Mouse (Mus musculus) heart, adult 2 months (tissue): ENCODE measurements around the gene Nlk. TPM values are rescaled to one million over a fixed set of nuclear protein-coding genes. Genes with fewer than 3 reads are reported as not detected.
A peak's percentile ranks its signal among the peaks of the same experiment; 100 is the strongest.

Source experiments
- DNase-seq, 2 experiments: peaks; one replicate each; pipeline ENCODE4 v3.0.0; 2021
- H3K27ac ChIP-seq: fragments of 200-600 bp; 2 replicates; pipeline ENCODE4 v1.8.1; 2022
- H3K27me3 ChIP-seq: fragments of 200-500 bp; 2 replicates; pipeline ENCODE4 v1.6.1; 2012; ENCODE audit warnings: mild to moderate bottlenecking, low read length, inconsistent platforms, mixed read lengths; ENCODE audit not compliant: control insufficient read depth, insufficient read depth
- H3K36me3 ChIP-seq: fragments of 200-500 bp; 2 replicates; pipeline ENCODE4 v1.6.1; 2012; ENCODE audit warnings: low read length, inconsistent platforms; ENCODE audit not compliant: control insufficient read depth, insufficient read depth
- H3K4me1 ChIP-seq: fragments of 200-500 bp; 2 replicates; pipeline ENCODE4 v1.6.1; 2011; ENCODE audit warnings: low read length; ENCODE audit not compliant: control insufficient read depth, insufficient read depth
- H3K4me3 ChIP-seq: fragments of 200-600 bp; 2 replicates; pipeline ENCODE4 v1.8.1; 2022
- H3K79me2 ChIP-seq: fragments of 200-500 bp; replicated peaks from 2 replicates; pipeline ENCODE4 v1.6.1; 2012; ENCODE audit warnings: mild to moderate bottlenecking, inconsistent platforms, low read length, moderate library complexity, mixed read lengths; ENCODE audit not compliant: control insufficient read depth, insufficient read depth
- H3K9ac ChIP-seq: fragments of 200-500 bp; 2 replicates; pipeline ENCODE4 v1.6.1; 2012; ENCODE audit warnings: low read depth, mild to moderate bottlenecking, control low read depth, inconsistent platforms, low read length, mixed read lengths
- CTCF ChIP-seq: fragments of 200-600 bp; IDR thresholded peaks from 2 replicates; pipeline ENCODE4 v1.8.1; 2022; ENCODE audit warnings: antibody characterized with exemption, mild to moderate bottlenecking, moderate library complexity
- EP300 ChIP-seq: fragments of 200-500 bp; IDR thresholded peaks from 2 replicates; pipeline ENCODE4 v1.6.1; 2011; ENCODE audit warnings: low read depth, low read length, control low read depth; ENCODE audit not compliant: insufficient read depth
- POLR2A ChIP-seq: fragments of 200-500 bp; IDR thresholded peaks from 2 replicates; pipeline ENCODE4 v1.6.1; 2011; ENCODE audit warnings: mild to moderate bottlenecking, low read depth, low read length, control low read depth; ENCODE audit not compliant: insufficient read depth
- WGBS: fragments of 180-500 bp; shearing (Covaris S2); methylation state at CpG from one replicate; pipeline ENCODE4 v1.1.7; 2018; 5-methylcytosine and 5-hydroxymethylcytosine counted together
- intact Hi-C: fragments of 180-260 bp; cut with DNase I; formaldehyde crosslinking; loops from one replicate; pipeline ENCODE4 v1.15.1; 2025
- polyA plus RNA-seq: library from polyadenylated mRNA; depleted of rRNA; stranded (reverse); fragments of >200 nt; gene quantifications from 2 replicates; pipeline ENCODE4 v1.2.3, GENCODE M21; 2012
- total RNA-seq, 2 experiments: library from RNA; stranded (reverse); gene quantifications; 2 replicates each; pipeline ENCODE4 v1.2.3; 2021

Gene Nlk
- total and polyA plus RNA-seq, 3 experiments, result 10.7 to 14.9 (median 13.0) TPM

DNA sequence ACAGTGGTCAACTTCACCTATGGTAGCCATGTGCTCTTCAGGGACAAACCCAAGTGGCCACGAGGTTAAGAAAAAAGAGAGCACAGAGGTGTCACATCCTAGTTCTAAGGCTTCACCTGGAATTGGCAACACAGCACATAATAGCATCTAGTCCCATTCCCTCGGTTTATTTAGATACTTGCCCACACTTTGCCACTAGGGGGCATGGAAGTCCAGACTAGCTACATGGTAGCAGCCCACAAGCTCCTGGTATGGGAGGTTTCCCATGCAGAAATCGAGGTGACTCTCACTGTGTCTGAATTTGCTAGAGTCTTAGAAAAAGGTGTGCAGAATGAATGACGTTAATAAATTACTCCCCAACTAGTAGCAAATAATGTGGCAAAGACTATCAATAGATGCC is 136.7 kb downstream of the Nlk start:
- Histone ChIP-seq H3K9ac (no peak overlapping the region), H3K4me3 (no peak overlapping the region), H3K36me3 (no peaks in the 10 kb centered on the region), H3K79me2 (no peaks in the 10 kb centered on the region), H3K27ac (no peak overlapping the region), H3K4me1 (peaks cover 2% of the 10 kb centered on the region), H3K27me3 (no peaks in the 10 kb centered on the region)
- DNase-seq, result peak; percentile 53 to 62
- 6% methylated on average over 4 of the region's 4 CpGs for WGBS
- TF ChIP-seq POLR2A (no peak), EP300 (peak; percentile 85), CTCF (peak; percentile 91)
- intact Hi-C loops, result loop anchor here (2.0 to 10.0 kb wide), 3 partner anchors 134 to 362 kb away; partner anchors contain the start of gene Nlk

DNA sequence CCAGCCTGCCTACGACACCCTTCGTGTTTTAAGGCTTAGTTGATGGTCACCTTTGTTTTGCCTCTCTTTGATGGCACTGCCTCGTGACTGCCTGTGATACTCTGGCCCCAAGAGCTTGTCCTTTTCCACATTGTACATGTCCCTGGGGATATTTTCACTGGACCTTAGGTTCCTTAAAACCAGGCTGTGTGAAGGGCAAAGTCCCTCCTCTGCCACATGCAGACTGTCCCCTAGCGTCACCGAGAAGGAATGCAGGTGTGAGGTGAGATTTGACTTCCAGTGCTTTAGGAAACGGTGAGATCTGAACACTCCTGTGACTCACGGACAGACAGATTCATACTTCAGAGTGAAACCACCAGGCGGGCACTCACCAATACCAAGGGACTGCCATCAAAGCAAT is 139.9 kb downstream of the Nlk start:
- no peak for TF ChIP-seq EP300
- TF ChIP-seq POLR2A, result no peak
- peak; percentile 50 for TF ChIP-seq CTCF
- Histone ChIP-seq H3K4me3 (no peak overlapping the region), H3K79me2 (no peaks in the 10 kb centered on the region), H3K4me1 (peaks cover 2% of the 10 kb centered on the region), H3K9ac (no peak overlapping the region), H3K27me3 (no peaks in the 10 kb centered on the region), H3K27ac (no peak overlapping the region), H3K36me3 (no peaks in the 10 kb centered on the region)
- 66% methylated on average over 8 of the region's 8 CpGs for WGBS
- intact Hi-C loops, result loop anchor here (10.0 kb wide), 1 partner anchor 398 kb away; no protein-coding TSS in a partner anchor
- no peak for DNase-seq

DNA sequence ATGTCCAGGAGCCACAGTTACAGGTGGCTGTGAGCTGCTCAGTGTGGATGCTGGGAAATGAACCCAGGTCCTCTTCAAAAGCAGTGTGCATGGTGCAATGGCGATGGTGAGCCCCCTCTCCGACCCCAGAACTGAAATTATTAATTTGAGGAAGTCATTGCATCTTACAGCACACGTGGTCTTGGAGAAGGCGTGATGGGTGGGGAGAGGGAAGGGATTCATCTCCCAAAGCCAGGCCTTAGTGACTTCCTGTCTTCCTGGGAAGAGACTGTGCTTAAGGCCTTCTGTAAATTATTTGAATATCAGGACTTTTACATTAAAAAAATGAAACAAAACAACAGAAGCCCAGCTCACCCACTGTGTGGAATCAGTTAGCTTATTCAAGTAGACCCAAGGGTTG is 141.1 kb downstream of the Nlk start:
- H3K27ac ChIP-seq, result no peak overlapping the region
- no peak for TF ChIP-seq POLR2A
- no peak for TF ChIP-seq CTCF
- TF ChIP-seq EP300, result no peak
- H3K27me3 ChIP-seq, result no peaks in the 10 kb centered on the region
- 68% methylated on average over 4 of the region's 4 CpGs for WGBS
- no peak overlapping the region for H3K9ac ChIP-seq
- no peaks in the 10 kb centered on the region for H3K79me2 ChIP-seq
- intact Hi-C loops, result loop anchor here (10.0 kb wide), 1 partner anchor 399 kb away; no protein-coding TSS in a partner anchor
- DNase-seq, result no peak
- H3K4me3 ChIP-seq, result no peak overlapping the region
- no peaks in the 10 kb centered on the region for H3K36me3 ChIP-seq
- H3K4me1 ChIP-seq, result peaks cover 2% of the 10 kb centered on the region

DNA sequence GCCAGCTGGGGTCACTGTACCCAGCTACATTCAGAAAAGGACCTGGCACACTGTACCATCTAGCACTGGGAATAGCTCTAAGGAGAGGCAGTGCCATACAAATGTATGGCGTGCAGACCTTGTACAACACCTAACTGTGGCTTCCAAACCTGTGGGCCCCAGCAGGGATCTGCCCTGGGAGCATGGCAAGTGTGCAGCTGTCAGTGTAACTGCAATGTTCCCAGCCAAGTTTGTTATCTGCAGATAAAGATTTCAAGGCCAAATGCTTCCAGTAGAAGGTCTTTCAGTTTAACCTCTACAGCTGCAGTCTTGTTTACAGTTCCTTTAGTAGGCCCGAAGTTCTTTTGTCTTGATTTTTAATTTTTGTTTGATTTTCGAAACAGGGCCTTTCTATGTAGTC is 141.6 kb downstream of the Nlk start:
- H3K4me3 ChIP-seq, result no peak overlapping the region
- 42% methylated on average over 3 of the region's 3 CpGs for WGBS
- H3K9ac ChIP-seq, result no peak overlapping the region
- peaks cover 2% of the 10 kb centered on the region for H3K4me1 ChIP-seq
- no peaks in the 10 kb centered on the region for H3K79me2 ChIP-seq
- intact Hi-C loops, result loop anchor here (10.0 kb wide), 1 partner anchor 399 kb away; no protein-coding TSS in a partner anchor
- no peak overlapping the region for H3K27ac ChIP-seq
- TF ChIP-seq CTCF, result no peak
- no peak for TF ChIP-seq EP300
- TF ChIP-seq POLR2A, result no peak
- DNase-seq, result no peak
- H3K36me3 ChIP-seq, result no peaks in the 10 kb centered on the region
- no peaks in the 10 kb centered on the region for H3K27me3 ChIP-seq

DNA sequence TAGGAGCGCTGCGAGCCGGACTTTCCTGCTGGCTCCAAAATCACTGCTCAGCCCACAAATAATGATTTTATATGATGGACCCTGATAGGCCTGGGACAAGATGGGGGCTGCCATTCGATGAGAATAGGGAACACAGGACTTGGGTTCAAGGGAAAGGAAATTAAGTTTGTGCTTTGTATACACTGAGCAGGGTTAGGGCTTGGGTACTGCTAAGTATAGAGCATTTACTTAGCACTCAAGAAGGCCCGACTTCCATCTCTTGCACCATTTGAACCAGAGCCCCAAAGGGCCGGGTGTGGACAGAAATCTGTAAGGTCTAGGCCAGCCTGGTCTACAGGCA is 146.1 kb downstream of the Nlk start:
- intact Hi-C loops, result loop anchor here (2.0 to 10.0 kb wide), 3 partner anchors 14 to 404 kb away; partner anchors contain the start of genes Ift20 and Tnfaip1
- H3K27ac ChIP-seq, result peak overlapping the region; percentile 72
- TF ChIP-seq CTCF, result no peak
- no peak for TF ChIP-seq POLR2A
- TF ChIP-seq EP300, result no peak

DNA sequence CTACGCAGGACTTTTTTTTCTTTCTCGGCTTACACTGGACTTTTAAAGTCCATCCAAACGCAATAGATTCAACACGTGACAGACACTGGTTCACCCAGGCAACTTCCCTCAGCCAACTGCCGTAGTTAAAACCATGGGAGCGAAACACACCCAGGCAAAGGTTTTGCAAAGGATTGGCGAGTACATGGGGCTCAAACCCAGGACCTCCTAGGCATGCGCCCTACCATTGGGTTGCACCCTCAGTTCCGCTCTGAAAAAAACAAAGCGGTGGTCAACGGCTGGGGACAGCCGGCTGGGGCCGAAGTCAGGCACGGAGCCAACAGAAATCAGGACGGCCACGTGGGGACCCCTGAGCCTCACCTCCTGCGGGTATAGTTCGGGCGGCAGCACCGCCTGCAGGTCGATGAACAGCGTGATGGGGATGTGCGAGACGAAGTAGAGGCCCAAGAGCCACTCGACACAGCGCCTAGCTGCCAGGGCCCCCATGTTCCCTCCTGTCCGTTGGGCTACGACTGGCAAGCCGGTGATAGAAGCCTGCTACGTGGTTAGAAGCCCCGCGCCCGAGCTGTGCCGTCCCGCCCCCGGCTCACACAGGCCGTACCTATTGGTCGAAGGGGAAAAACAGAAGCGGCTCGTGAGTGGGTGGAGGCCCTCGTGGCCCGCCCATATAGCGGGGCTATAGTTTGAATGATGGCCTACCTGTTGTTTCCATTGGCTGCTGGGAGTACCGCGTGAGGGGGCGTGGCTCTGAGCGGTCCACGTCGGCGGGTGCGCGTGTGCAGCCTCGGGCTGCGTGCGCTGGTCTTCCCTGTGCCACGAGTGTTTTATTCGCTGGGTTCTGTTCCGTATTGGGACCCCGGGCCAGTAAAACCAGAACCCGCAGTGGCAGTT is 146.8 kb downstream of the Nlk start, which contains the start of gene Tmem97:
TSS of gene Tmem97 (minus strand) at position 610 of the 891 bp plus-strand sequence.
- Histone ChIP-seq H3K36me3 (no peaks in the 10 kb centered on the region), H3K4me1 (no peaks in the 10 kb centered on the region), H3K9ac (peak within 1 kb of the TSS; percentile 72), H3K79me2 (no peaks in the 10 kb centered on the region), H3K27me3 (no peaks in the 10 kb centered on the region), H3K4me3 (peak within 1 kb of the TSS; percentile 89), H3K27ac (peak within 1 kb of the TSS; percentile 72)
- DNase-seq, result peak; percentile 92 to 96
- intact Hi-C loops, result loop anchor here (2.0 to 10.0 kb wide), 3 partner anchors 14 to 404 kb away; partner anchors contain the start of genes Ift20 and Tnfaip1
- under 1% methylated on average over 60 of the region's 60 CpGs for WGBS
- TF ChIP-seq CTCF (peak; percentile 36), EP300 (0 out of 2 replicates have a peak, but pooled peaks have one; percentile 38), POLR2A (peak; percentile 83)

More for the DNA sequence above, 146.1 kb downstream of the Nlk start:
- no peaks in the 10 kb centered on the region for H3K27me3 ChIP-seq
- WGBS, result 30% methylated on average over 6 of the region's 6 CpGs
- H3K4me1 ChIP-seq, result peaks cover 2% of the 10 kb centered on the region
- H3K9ac ChIP-seq, result peak overlapping the region; percentile 41; the same call in 1 of the 2 replicates
- no peaks in the 10 kb centered on the region for H3K79me2 ChIP-seq
- H3K4me3 ChIP-seq, result peak overlapping the region; percentile 89
- H3K36me3 ChIP-seq, result no peaks in the 10 kb centered on the region
- DNase-seq, result no peak
